Mouse (Mus musculus) spleen, adult 2 months (tissue): ENCODE measurements around the gene Atp1a4.

Experiments used
- CTCF ChIP-seq: fragments of 200-500 bp; IDR thresholded peaks from 2 replicates; pipeline ENCODE4 v1.5.1; 2011; ENCODE audit warnings: mild to moderate bottlenecking, inconsistent platforms; ENCODE audit not compliant: insufficient read depth, insufficient read length, insufficient replicate concordance; ENCODE audit errors: extremely low read depth
- POLR2A ChIP-seq: fragments of 200-500 bp; IDR thresholded peaks from 2 replicates; pipeline ENCODE4 v1.6.1; 2011; ENCODE audit warnings: low read depth, low read length, inconsistent platforms

DNA sequence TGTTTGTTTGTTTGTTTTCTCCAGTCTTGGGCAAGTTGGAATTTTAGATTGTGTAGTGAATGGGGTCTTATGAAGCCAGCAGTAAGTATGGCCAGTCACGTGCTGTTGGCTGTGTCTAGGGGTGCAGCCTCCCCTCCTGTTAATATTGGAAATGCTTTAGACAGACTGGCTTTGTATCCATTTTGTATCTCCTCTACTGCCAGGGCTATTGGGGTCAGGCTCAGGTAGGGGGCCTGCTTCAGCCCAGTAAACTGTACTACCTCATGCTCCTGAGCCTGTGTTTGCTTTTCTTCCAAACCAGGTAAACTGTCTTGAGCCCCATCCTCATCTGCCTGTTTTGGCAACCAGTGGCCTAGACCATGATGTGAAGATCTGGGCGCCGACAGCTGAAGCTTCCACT lies 66.0 kb downstream of the Atp1a4 start:
- TF ChIP-seq CTCF (no peak), POLR2A (no peak)
